Mouse (Mus musculus): ENCODE measurements around the gene Ubqln1. TPM values are rescaled to one million over a fixed set of nuclear protein-coding genes. Genes with fewer than 3 reads are reported as not detected.
A peak's percentile ranks its signal among the peaks of the same experiment; 100 is the strongest.
"Not testable (repeated sequence)": the region's sequence is repeated elsewhere in the genome, so short reads cannot be mapped to it uniquely, and the experiment has no call there.

Ubqln1 gene
- polyA plus RNA-seq, 1 experiment from 2014 or later = 61.4 TPM

GRCm38 (mm10) chr13:58148256-58148831, 67.1 kb downstream of the Ubqln1 start:
- H3K9ac ChIP-seq (ENCODE audit: low read length) = peak overlapping the region; percentile 18
- no peaks in the 10 kb centered on the region for H3K36me3 ChIP-seq (ENCODE audit: control insufficient read depth, insufficient read depth, low read length)
- no peaks in the 10 kb centered on the region for H3K9me3 ChIP-seq (ENCODE audit: control insufficient read depth, low read length)
- no peak for TF ChIP-seq EP300 (optimal IDR thresholded peaks at IDR 0.05)
- no peak for TF ChIP-seq CTCF (IDR thresholded peaks at IDR 0.05; ENCODE audit: low read depth)
- H3K27ac ChIP-seq (replicated peaks) = peak overlapping the region; percentile 35; the same call in 1 of the 2 replicates
- H3K4me2 ChIP-seq (replicated peaks; ENCODE audit: low read depth) = peak overlapping the region; percentile 64
- H3K4me3 ChIP-seq (ENCODE audit: low read depth, low read length) = peak overlapping the region; percentile 39
- WGBS = 2% methylated on average over 17 of the region's 17 CpGs
- DNase-seq (ENCODE audit: low spot score) (peak; percentile 69), ATAC-seq (ENCODE audit: low FRiP score, low TSS enrichment) (peak; percentile 89)
- H3K27me3 ChIP-seq (ENCODE audit: control insufficient read depth, insufficient read depth, low read length) = no peaks in the 10 kb centered on the region
- H3K4me1 ChIP-seq (replicated peaks; ENCODE audit: control insufficient read depth, insufficient read depth) = no peaks in the 10 kb centered on the region

GRCm38 (mm10) chr13:58147760-58148159, 67.7 kb downstream of the Ubqln1 start:
- Histone ChIP-seq H3K4me3 (ENCODE audit: low read depth, low read length) (no peak overlapping the region), H3K27ac (replicated peaks) (no peak overlapping the region), H3K4me2 (replicated peaks; ENCODE audit: low read depth) (no peak overlapping the region), H3K27me3 (ENCODE audit: control insufficient read depth, insufficient read depth, low read length) (no peaks in the 10 kb centered on the region), H3K4me1 (replicated peaks; ENCODE audit: control insufficient read depth, insufficient read depth) (no peaks in the 10 kb centered on the region), H3K36me3 (ENCODE audit: control insufficient read depth, insufficient read depth, low read length) (no peaks in the 10 kb centered on the region), H3K9me3 (ENCODE audit: control insufficient read depth, low read length) (no peaks in the 10 kb centered on the region), H3K9ac (ENCODE audit: low read length) (no peak overlapping the region)
- 76% methylated on average over 1 of the region's 1 CpGs for WGBS
- TF ChIP-seq EP300 (optimal IDR thresholded peaks at IDR 0.05) = no peak
- TF ChIP-seq CTCF (IDR thresholded peaks at IDR 0.05; ENCODE audit: low read depth) = no peak
- no peak for DNase-seq (ENCODE audit: low spot score)
- ATAC-seq (ENCODE audit: low FRiP score, low TSS enrichment) = no peak

GRCm38 (mm10) chr13:58146603-58147002, 68.8 kb downstream of the Ubqln1 start:
- ATAC-seq (ENCODE audit: low FRiP score, low TSS enrichment) = not testable (repeated sequence)

GRCm38 (mm10) chr13:58131692-58132091, 83.8 kb downstream of the Ubqln1 start:
- H3K4me2 ChIP-seq (replicated peaks; ENCODE audit: low read depth) = no peak overlapping the region
- DNase-seq (ENCODE audit: low spot score) (no peak), ATAC-seq (ENCODE audit: low FRiP score, low TSS enrichment) (no peak)
- 42% methylated on average over 3 of the region's 3 CpGs for WGBS
- no peaks in the 10 kb centered on the region for H3K36me3 ChIP-seq (ENCODE audit: control insufficient read depth, insufficient read depth, low read length)
- no peaks in the 10 kb centered on the region for H3K9me3 ChIP-seq (ENCODE audit: control insufficient read depth, low read length)
- H3K4me1 ChIP-seq (replicated peaks; ENCODE audit: control insufficient read depth, insufficient read depth) = no peaks in the 10 kb centered on the region; the same call in 1 of the 2 replicates
- H3K9ac ChIP-seq (ENCODE audit: low read length) = no peak overlapping the region
- TF ChIP-seq CTCF (IDR thresholded peaks at IDR 0.05; ENCODE audit: low read depth) = peak; percentile 15; the same call in 1 of the 2 replicates
- no peak for TF ChIP-seq EP300 (optimal IDR thresholded peaks at IDR 0.05)
- H3K27ac ChIP-seq (replicated peaks) = no peak overlapping the region
- H3K4me3 ChIP-seq (ENCODE audit: low read depth, low read length) = no peak overlapping the region
- H3K27me3 ChIP-seq (ENCODE audit: control insufficient read depth, insufficient read depth, low read length) = no peaks in the 10 kb centered on the region

More at GRCm38 (mm10) chr13:58146603-58147002, 68.8 kb downstream of the Ubqln1 start:
- not testable (repeated sequence) for H3K9me3 ChIP-seq (ENCODE audit: control insufficient read depth, low read length); H3K9ac ChIP-seq (ENCODE audit: low read length); H3K27ac ChIP-seq (replicated peaks); H3K27me3 ChIP-seq (ENCODE audit: control insufficient read depth, insufficient read depth, low read length); H3K4me1 ChIP-seq (replicated peaks; ENCODE audit: control insufficient read depth, insufficient read depth); DNase-seq (ENCODE audit: low spot score); H3K36me3 ChIP-seq (ENCODE audit: control insufficient read depth, insufficient read depth, low read length); H3K4me2 ChIP-seq (replicated peaks; ENCODE audit: low read depth); H3K4me3 ChIP-seq (ENCODE audit: low read depth, low read length)
- 97% methylated on average over 8 of the region's 8 CpGs for WGBS

- 18% methylated on average over 4 of the region's 4 CpGs for WGBS
- TF ChIP-seq EP300 (optimal IDR thresholded peaks at IDR 0.05) (no peak), CTCF (IDR thresholded peaks at IDR 0.05; ENCODE audit: low read depth) (no peak)
- DNase-seq (ENCODE audit: low spot score) (no peak), ATAC-seq (ENCODE audit: low FRiP score, low TSS enrichment) (no peak)
- peak overlapping the region; percentile 81 for H3K4me2 ChIP-seq (replicated peaks; ENCODE audit: low read depth)
- H3K36me3 ChIP-seq (ENCODE audit: control insufficient read depth, insufficient read depth, low read length) = no peaks in the 10 kb centered on the region
- H3K4me1 ChIP-seq (replicated peaks; ENCODE audit: control insufficient read depth, insufficient read depth) = no peaks in the 10 kb centered on the region; the same call in 1 of the 2 replicates
- H3K4me3 ChIP-seq (ENCODE audit: low read depth, low read length) = peak overlapping the region; percentile 91
- H3K9ac ChIP-seq (ENCODE audit: low read length) = peak overlapping the region; percentile 99
- H3K27me3 ChIP-seq (ENCODE audit: control insufficient read depth, insufficient read depth, low read length) = no peaks in the 10 kb centered on the region
- H3K9me3 ChIP-seq (ENCODE audit: control insufficient read depth, low read length) = no peaks in the 10 kb centered on the region
- peak overlapping the region; percentile 99 for H3K27ac ChIP-seq (replicated peaks)
These were observed 85.7 kb downstream of the Ubqln1 start for GRCm38 (mm10) chr13:58129687-58130246.

Data from stomach, postnatal 0 days (tissue).